Mouse (Mus musculus) hindbrain, embryonic 14.5 days (tissue): ENCODE data around the gene Cacng3. TPM values are rescaled to one million over a fixed set of nuclear protein-coding genes. Genes with fewer than 3 reads are reported as not detected.

ENCODE experiments used
- ATAC-seq: fragments of 200-750 bp; cut with Nextera tagmentation; 2 replicates; pipeline ENCODE4 v1.8.0; 2017; ENCODE audit warnings: moderate number of reproducible peaks, mild to moderate bottlenecking, moderate TSS enrichment, moderate library complexity; ENCODE audit not compliant: low FRiP score
- DNase-seq: peaks from one replicate; pipeline ENCODE4 v3.0.0-alpha.2; 2015; ENCODE audit warnings: low spot score
- H3K27ac ChIP-seq: fragments of 300-500 bp; sonication (generic); 2 replicates; pipeline ENCODE4 v1.5.1; 2014; ENCODE audit warnings: mild to moderate bottlenecking, moderate library complexity
- H3K27me3 ChIP-seq: fragments of 300-500 bp; sonication (generic); 2 replicates; pipeline ENCODE4 v1.6.1; 2014; ENCODE audit warnings: mild to moderate bottlenecking, low read length, mixed read lengths; ENCODE audit not compliant: control insufficient read depth, insufficient read depth
- H3K36me3 ChIP-seq: fragments of 300-500 bp; sonication (generic); replicated peaks from 2 replicates; pipeline ENCODE4 v1.6.1; 2014; ENCODE audit not compliant: control insufficient read depth, insufficient read depth
- H3K4me1 ChIP-seq: fragments of 300-500 bp; sonication (generic); replicated peaks from 2 replicates; pipeline ENCODE4 v1.6.1; 2014; ENCODE audit warnings: antibody characterized with exemption, low read length, mixed read lengths; ENCODE audit not compliant: control insufficient read depth, insufficient read depth
- H3K4me2 ChIP-seq: fragments of 300-500 bp; sonication (generic); replicated peaks from 2 replicates; pipeline ENCODE4 v1.6.1; 2014; ENCODE audit warnings: mild to moderate bottlenecking, moderate library complexity
- H3K4me3 ChIP-seq: fragments of 300-500 bp; sonication (generic); replicated peaks from 2 replicates; pipeline ENCODE4 v1.5.1; 2014; ENCODE audit warnings: mild to moderate bottlenecking, low read length
- H3K9ac ChIP-seq: fragments of 300-500 bp; sonication (generic); 2 replicates; pipeline ENCODE4 v1.6.1; 2014
- H3K9me3 ChIP-seq: fragments of 300-500 bp; sonication (generic); 2 replicates; pipeline ENCODE4 v1.6.1; 2016; ENCODE audit warnings: low read length; ENCODE audit not compliant: control insufficient read depth
- WGBS: fragments of 180-500 bp; shearing (Covaris S2); extraction: QIAGEN DNeasy Blood & Tissue Kit; methylation state at CpG from one replicate; pipeline ENCODE4 v1.1.7; 2014; 5-methylcytosine and 5-hydroxymethylcytosine counted together
- polyA plus RNA-seq: library from polyadenylated mRNA; unstranded; fragments of >200 nt; fragmentation: Nextera tagmentation; extraction: Ambion mirVana; gene quantifications from 2 replicates; pipeline ENCODE4 v1.2.1, GENCODE M21; 2014

The Cacng3 gene
- polyA plus RNA-seq, result 22.1 and 26.6 TPM in 2 replicates

GRCm38 (mm10) chr7:122670442-122670872 is at the start of gene Cacng3:
TSS of gene Cacng3 (plus strand) at chr7:122670492.
- peak within 1 kb of the TSS; percentile 15 for H3K27ac ChIP-seq
- ATAC-seq (no peak; the same call in none of the 2 replicates), DNase-seq (no peak)
- H3K36me3 ChIP-seq, result no peaks in the 10 kb centered on the region
- H3K4me3 ChIP-seq, result peak within 1 kb of the TSS; percentile 40
- no peaks in the 10 kb centered on the region; the same call in 1 of the 2 replicates for H3K4me1 ChIP-seq
- no peaks in the 10 kb centered on the region for H3K9me3 ChIP-seq
- H3K9ac ChIP-seq, result peak within 1 kb of the TSS; percentile 42
- H3K27me3 ChIP-seq, result peaks cover 5% of the 10 kb centered on the region; the same call in 1 of the 2 replicates
- WGBS, result 9% methylated on average over 13 of the region's 13 CpGs
- peak within 1 kb of the TSS; percentile 78 for H3K4me2 ChIP-seq

- WGBS, result 27% methylated on average over 9 of the region's 9 CpGs
- H3K27me3 ChIP-seq, result no peaks in the 10 kb centered on the region
- no peaks in the 10 kb centered on the region for H3K9me3 ChIP-seq
- H3K4me2 ChIP-seq, result no peak overlapping the region
- H3K4me1 ChIP-seq, result peaks cover 13% of the 10 kb centered on the region
- DNase-seq (peak; percentile 56), ATAC-seq (peak; percentile 82)
- no peak overlapping the region for H3K9ac ChIP-seq
- peak overlapping the region; percentile 68 for H3K27ac ChIP-seq
- no peaks in the 10 kb centered on the region for H3K36me3 ChIP-seq
- H3K4me3 ChIP-seq, result no peak overlapping the region
These were observed 48.0 kb upstream of the Cacng3 start for GRCm38 (mm10) chr7:122622125-122622774.

- Histone ChIP-seq H3K4me1 (peaks cover 13% of the 10 kb centered on the region), H3K4me2 (no peak overlapping the region), H3K9me3 (no peaks in the 10 kb centered on the region), H3K4me3 (no peak overlapping the region), H3K27me3 (no peaks in the 10 kb centered on the region), H3K27ac (no peak overlapping the region), H3K36me3 (no peaks in the 10 kb centered on the region), H3K9ac (no peak overlapping the region)
- 61% methylated on average over 1 of the region's 1 CpGs for WGBS
- no peak for DNase-seq
- no peak for ATAC-seq
These were observed 46.5 kb upstream of the Cacng3 start for GRCm38 (mm10) chr7:122623753-122624152.

DNA sequence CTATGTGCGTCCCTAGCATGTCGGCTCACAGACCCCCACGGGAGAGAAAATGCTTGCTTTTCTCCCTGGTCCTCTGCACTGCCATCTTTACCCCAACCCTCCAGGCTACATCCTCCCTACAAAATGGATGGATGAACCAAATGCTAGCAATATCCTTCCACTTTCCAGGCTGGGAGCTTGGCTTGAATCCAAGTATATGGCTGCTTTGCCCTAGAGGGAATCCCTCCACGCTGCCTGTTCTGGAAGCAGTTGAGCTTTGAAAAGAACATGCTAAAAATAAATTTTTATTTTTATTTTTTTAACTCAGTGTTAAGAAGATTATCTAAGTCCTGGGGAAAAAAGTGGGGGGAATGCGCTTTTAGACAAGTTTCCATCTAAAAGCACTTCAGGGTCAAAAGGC is 42.2 kb upstream of the Cacng3 start:
- Histone ChIP-seq H3K4me1 (no peaks in the 10 kb centered on the region; the same call in 1 of the 2 replicates), H3K9ac (no peak overlapping the region), H3K27me3 (no peaks in the 10 kb centered on the region), H3K4me3 (no peak overlapping the region), H3K36me3 (no peaks in the 10 kb centered on the region), H3K9me3 (no peaks in the 10 kb centered on the region), H3K27ac (no peak overlapping the region), H3K4me2 (no peak overlapping the region)
- DNase-seq (no peak), ATAC-seq (no peak)
- WGBS, result 81% methylated on average over 5 of the region's 5 CpGs

DNA sequence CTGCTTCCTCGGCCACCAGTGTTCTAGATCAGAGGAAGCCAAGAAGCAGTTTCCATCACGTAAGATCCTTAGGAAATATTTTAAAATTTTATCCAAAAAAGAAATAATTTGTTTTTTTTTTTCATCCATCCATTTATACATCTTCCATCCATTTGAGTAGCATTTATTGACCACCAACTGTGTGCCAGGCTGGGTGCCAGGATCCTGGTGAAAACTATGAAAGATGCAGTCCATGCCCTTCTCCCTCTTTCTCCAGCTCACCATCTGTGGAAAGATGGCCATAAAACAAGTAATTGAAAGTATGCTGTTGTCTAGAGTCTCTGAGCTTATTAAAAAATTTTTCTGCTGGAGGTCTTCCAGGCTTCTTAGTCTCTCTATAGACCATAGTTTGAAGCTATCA is 39.9 kb upstream of the Cacng3 start:
- no peak overlapping the region for H3K27ac ChIP-seq
- no peak overlapping the region for H3K4me2 ChIP-seq
- DNase-seq (no peak), ATAC-seq (no peak)
- H3K27me3 ChIP-seq, result no peaks in the 10 kb centered on the region
- WGBS, result 90% methylated on average over 2 of the region's 2 CpGs
- no peaks in the 10 kb centered on the region for H3K9me3 ChIP-seq
- H3K4me1 ChIP-seq, result no peaks in the 10 kb centered on the region
- H3K9ac ChIP-seq, result no peak overlapping the region
- H3K36me3 ChIP-seq, result no peaks in the 10 kb centered on the region
- no peak overlapping the region for H3K4me3 ChIP-seq

- no peak overlapping the region for H3K4me2 ChIP-seq
- no peaks in the 10 kb centered on the region for H3K36me3 ChIP-seq
- no peak for ATAC-seq
- WGBS, result 64% methylated on average over 3 of the region's 3 CpGs
- H3K9ac ChIP-seq, result no peak overlapping the region
- no peaks in the 10 kb centered on the region for H3K4me1 ChIP-seq
- no peaks in the 10 kb centered on the region for H3K27me3 ChIP-seq
- no peak for DNase-seq
- no peak overlapping the region for H3K4me3 ChIP-seq
- no peaks in the 10 kb centered on the region for H3K9me3 ChIP-seq
- H3K27ac ChIP-seq, result no peak overlapping the region
These were observed 39.1 kb upstream of the Cacng3 start for GRCm38 (mm10) chr7:122631151-122631550.

- no peak overlapping the region for H3K4me3 ChIP-seq
- no peaks in the 10 kb centered on the region for H3K9me3 ChIP-seq
- no peak for ATAC-seq
- no peaks in the 10 kb centered on the region for H3K36me3 ChIP-seq
- H3K4me1 ChIP-seq, result no peaks in the 10 kb centered on the region
- 74% methylated on average over 5 of the region's 5 CpGs for WGBS
- H3K4me2 ChIP-seq, result no peak overlapping the region
- no peaks in the 10 kb centered on the region for H3K27me3 ChIP-seq
- no peak for DNase-seq
- H3K9ac ChIP-seq, result no peak overlapping the region
- no peak overlapping the region for H3K27ac ChIP-seq
These were observed 37.3 kb upstream of the Cacng3 start for GRCm38 (mm10) chr7:122632946-122633345.

- ATAC-seq (no peak), DNase-seq (no peak)
- no peaks in the 10 kb centered on the region for H3K36me3 ChIP-seq
- no peak overlapping the region for H3K27ac ChIP-seq
- H3K4me1 ChIP-seq, result no peaks in the 10 kb centered on the region
- no peak overlapping the region for H3K9ac ChIP-seq
- no peaks in the 10 kb centered on the region for H3K27me3 ChIP-seq
- no peaks in the 10 kb centered on the region for H3K9me3 ChIP-seq
- WGBS, result 94% methylated on average over 5 of the region's 5 CpGs
- no peak overlapping the region for H3K4me2 ChIP-seq
- H3K4me3 ChIP-seq, result no peak overlapping the region
These were observed 36.8 kb upstream of the Cacng3 start for GRCm38 (mm10) chr7:122633463-122633862.

DNA sequence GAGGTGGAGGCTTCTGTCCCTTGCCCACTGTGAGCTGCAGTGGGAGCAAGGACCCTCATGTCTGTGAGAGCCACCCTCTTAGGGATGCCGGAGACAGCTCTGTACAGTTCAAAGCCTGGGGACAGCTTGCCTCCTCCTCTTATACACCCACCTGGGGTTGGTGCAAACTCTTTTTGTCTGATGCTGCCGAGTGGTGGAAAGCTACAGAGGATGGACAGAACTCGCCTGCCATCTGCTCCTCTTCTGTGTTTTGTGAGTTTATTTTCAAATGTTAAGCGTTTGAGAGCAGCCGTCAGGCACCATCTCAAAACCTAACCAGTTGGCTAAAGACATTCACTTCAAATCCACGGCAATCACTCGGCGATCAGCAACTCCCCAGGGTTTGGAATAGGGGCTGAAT is 26.6 kb upstream of the Cacng3 start:
- Histone ChIP-seq H3K9ac (no peak overlapping the region), H3K27ac (no peak overlapping the region), H3K4me1 (no peaks in the 10 kb centered on the region), H3K36me3 (no peaks in the 10 kb centered on the region), H3K9me3 (no peaks in the 10 kb centered on the region), H3K4me3 (no peak overlapping the region), H3K27me3 (no peaks in the 10 kb centered on the region), H3K4me2 (no peak overlapping the region)
- WGBS, result 88% methylated on average over 8 of the region's 8 CpGs
- DNase-seq, result no peak
- no peak for ATAC-seq

DNA sequence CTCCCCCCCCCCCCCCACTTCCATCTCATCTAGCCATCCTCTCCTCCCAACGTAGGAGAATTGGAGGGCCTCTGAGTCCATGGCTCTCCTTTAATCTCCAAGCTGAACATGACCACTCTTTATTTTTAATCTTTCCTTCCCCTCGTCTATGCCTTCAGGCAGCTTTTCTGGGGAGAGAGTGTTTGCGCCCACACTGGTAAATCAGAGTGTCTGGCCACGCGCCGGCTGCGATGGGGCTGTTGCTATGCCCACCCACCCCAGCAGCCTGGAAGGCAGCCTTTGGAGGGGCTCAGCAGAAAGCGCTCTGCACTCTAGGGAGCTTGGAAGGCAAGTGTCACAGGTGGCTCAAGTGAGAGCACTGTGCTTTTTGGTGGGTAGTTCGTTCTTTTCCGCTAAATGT is 21.0 kb upstream of the Cacng3 start:
- 80% methylated on average over 10 of the region's 10 CpGs for WGBS
- Histone ChIP-seq H3K9me3 (no peaks in the 10 kb centered on the region), H3K4me1 (no peaks in the 10 kb centered on the region)

More for the DNA sequence above, 21.0 kb upstream of the Cacng3 start:
- H3K4me3 ChIP-seq, result no peak overlapping the region
- H3K27me3 ChIP-seq, result no peaks in the 10 kb centered on the region
- H3K36me3 ChIP-seq, result no peaks in the 10 kb centered on the region
- ATAC-seq, result no peak
- DNase-seq, result no peak
- no peak overlapping the region for H3K4me2 ChIP-seq
- H3K9ac ChIP-seq, result no peak overlapping the region
- no peak overlapping the region for H3K27ac ChIP-seq
